ENCODE assay signal across 15 mouse cellular contexts in genomic region chr5:88964685-88965290, GRCm38 (mm10).
DNase-seq lines count a peak whose midpoint lies in the region; ATAC-seq lines count a peak whose summit lies in the region.
"Had no signal": no experiment of that assay in that cellular context is flagged by ENCODE, and none has a peak within 500 bp of the region (broad histone marks: within the 10 kb centered on the region; RNA-seq: fewer than 3 reads in every experiment).

No protein-coding gene starts in this region.

- H3K4me2 ChIP-seq in embryonic facial prominence, embryonic 15.5 days (replicated peaks) = no peak overlapping the region
- H3K4me2 ChIP-seq: limb, embryonic 12.5 days had no signal

- H3K36me3 ChIP-seq in embryonic facial prominence, embryonic 15.5 days = no peaks in the 10 kb centered on the region
- H3K36me3 ChIP-seq: limb, embryonic 12.5 days; midbrain, embryonic 10.5 days had no signal

- no peak overlapping the region for H3K9ac ChIP-seq in embryonic facial prominence, embryonic 15.5 days
- H3K9ac ChIP-seq: limb, embryonic 12.5 days; liver, postnatal 0 days had no signal

- H3K4me1 ChIP-seq in embryonic facial prominence, embryonic 15.5 days = no peaks in the 10 kb centered on the region; the same call in 1 of the 2 replicates

- H3K27ac ChIP-seq in embryonic facial prominence, embryonic 15.5 days (replicated peaks) = no peak overlapping the region
- H3K27ac ChIP-seq: left cerebral cortex, adult 2 months; limb, embryonic 12.5 days; midbrain, embryonic 10.5 days had no signal

- no peaks in the 10 kb centered on the region for H3K9me3 ChIP-seq in embryonic facial prominence, embryonic 15.5 days (replicated peaks)
- H3K9me3 ChIP-seq: limb, embryonic 12.5 days; midbrain, embryonic 10.5 days had no signal

- WGBS in embryonic facial prominence, embryonic 15.5 days = 39% methylated on average over 6 of the region's 6 CpGs

- no peak overlapping the region for H3K4me3 ChIP-seq in embryonic facial prominence, embryonic 15.5 days (replicated peaks)
- H3K4me3 ChIP-seq: left cerebral cortex, adult 2 months; limb, embryonic 12.5 days; midbrain, embryonic 10.5 days had no signal

- peak; percentile 10 for DNase-seq in adrenal gland, postnatal 14 days
- DNase-seq in adrenal gland, postnatal 36 days = no peak
- peak; percentile 19 for DNase-seq in gastrocnemius, postnatal 10 days
- no peak for DNase-seq in gastrocnemius, postnatal 25 days
- peak; percentile 24 for DNase-seq in lung, postnatal 10 days
- DNase-seq in lung, postnatal 36 days = no peak
- no peak for DNase-seq in frontal cortex, postnatal 25 days (ENCODE audit: low spot score in 2 of 2)
- DNase-seq: adrenal gland, adult 8-10 months; heart, adult 18-20 months; liver, postnatal 0 days; thymus, postnatal 14 days had no signal

- no peaks in the 10 kb centered on the region for H3K27me3 ChIP-seq in embryonic facial prominence, embryonic 15.5 days
- H3K27me3 ChIP-seq: limb, embryonic 12.5 days had no signal

- ATAC-seq in embryonic facial prominence, embryonic 15.5 days (ENCODE audit: insufficient number of reproducible peaks, low FRiP score, low TSS enrichment, low read depth) = 0 out of 2 replicates have a peak, but pooled peaks have one; percentile 60
- ATAC-seq: liver, postnatal 0 days had no signal

Comparison
In these comparisons a context has a peak if more than half of its experiments do, and no peak if none do; other contexts are left out.
1. DNase-seq: peak in adrenal gland, postnatal 14 days (single experiment), gastrocnemius, postnatal 10 days (single experiment) and lung, postnatal 10 days (single experiment); none in adrenal gland, postnatal 36 days (0 of 2), gastrocnemius, postnatal 25 days (single experiment), lung, postnatal 36 days (single experiment) and frontal cortex, postnatal 25 days (0 of 2).